Mouse (Mus musculus) liver, embryonic 14.5 days (tissue): ENCODE measurements at regions not wholly inside any gene's neighbourhood (a gene's known extent, or its start where the extent isn't known, plus 50 kb on each side); places are given as distances from the start of the nearest gene placed in this dataset.

Experiments used
- ATAC-seq: fragments of 200-750 bp; cut with Nextera tagmentation; 2 replicates; pipeline ENCODE4 v1.8.0; 2017; ENCODE audit warnings: moderate number of reproducible peaks, mild to moderate bottlenecking, moderate library complexity; ENCODE audit not compliant: insufficient read depth
- DNase-seq, 3 experiments: peaks; one replicate each; pipeline ENCODE4 v3.0.0-alpha.2; 2012 to 2013; ENCODE audit warnings: low read depth in 3 of 3, low spot score in 3 of 3
- H3K27ac ChIP-seq: fragments of 300-500 bp; sonication (generic); 2 replicates; pipeline ENCODE4 v1.5.1; 2014; ENCODE audit warnings: moderate library complexity, mild to moderate bottlenecking, control low read depth, inconsistent platforms
- H3K27me3 ChIP-seq: fragments of 300-500 bp; sonication (generic); 2 replicates; pipeline ENCODE4 v1.6.1; 2014; ENCODE audit warnings: mild to moderate bottlenecking, low read length, moderate library complexity; ENCODE audit not compliant: control insufficient read depth, insufficient read depth
- H3K36me3 ChIP-seq: fragments of 300-500 bp; sonication (generic); replicated peaks from 2 replicates; pipeline ENCODE4 v1.6.1; 2014; ENCODE audit warnings: low read depth; ENCODE audit not compliant: control insufficient read depth, insufficient read depth
- H3K4me1 ChIP-seq, 2 experiments: fragments of 200-500 bp in 1 of 2; fragments of 300-500 bp in 1 of 2; sonication (generic) in 1 of 2; replicated peaks; 2 replicates each; pipeline ENCODE4 v1.6.1; 2012 to 2014; ENCODE audit warnings: antibody characterized with exemption in 1 of 2, inconsistent platforms in 1 of 2, low read length in 1 of 2; ENCODE audit not compliant: control insufficient read depth in 2 of 2, insufficient read depth in 2 of 2
- H3K4me2 ChIP-seq: fragments of 300-500 bp; sonication (generic); 2 replicates; pipeline ENCODE4 v1.6.1; 2014; ENCODE audit warnings: low read depth, mild to moderate bottlenecking, control low read depth, moderate library complexity
- H3K4me3 ChIP-seq, 2 experiments: fragments of 200-500 bp in 1 of 2; fragments of 300-500 bp in 1 of 2; sonication (generic) in 1 of 2; 2 replicates each; pipeline ENCODE4 v1.5.1; 2012 to 2014; ENCODE audit warnings: low read depth in 2 of 2, low read length in 2 of 2, mild to moderate bottlenecking in 2 of 2, control low read depth in 1 of 2, inconsistent platforms in 1 of 2, moderate library complexity in 1 of 2; ENCODE audit not compliant: insufficient read depth in 1 of 2
- H3K9ac ChIP-seq: fragments of 300-500 bp; sonication (generic); replicated peaks from 2 replicates; pipeline ENCODE4 v1.6.1; 2014; ENCODE audit warnings: mild to moderate bottlenecking, control low read depth, moderate library complexity
- H3K9me3 ChIP-seq: fragments of 300-500 bp; sonication (generic); 2 replicates; pipeline ENCODE4 v1.6.1; 2016; ENCODE audit warnings: low read length, mixed read lengths; ENCODE audit not compliant: control insufficient read depth
- CTCF ChIP-seq: IDR thresholded peaks from 2 replicates; pipeline ENCODE4 v1.5.1; 2016; ENCODE audit warnings: antibody characterized with exemption, low read depth, control low read depth
- EP300 ChIP-seq: IDR thresholded peaks from 2 replicates; pipeline ENCODE4 v1.6.1; 2016; ENCODE audit warnings: antibody characterized with exemption, low read depth
- WGBS: fragments of 180-500 bp; shearing (Covaris S2); extraction: QIAGEN DNeasy Blood & Tissue Kit; methylation state at CpG from one replicate; pipeline ENCODE4 v1.1.7; 2014; ENCODE audit not compliant: insufficient replicate concordance; 5-methylcytosine and 5-hydroxymethylcytosine counted together

DNA sequence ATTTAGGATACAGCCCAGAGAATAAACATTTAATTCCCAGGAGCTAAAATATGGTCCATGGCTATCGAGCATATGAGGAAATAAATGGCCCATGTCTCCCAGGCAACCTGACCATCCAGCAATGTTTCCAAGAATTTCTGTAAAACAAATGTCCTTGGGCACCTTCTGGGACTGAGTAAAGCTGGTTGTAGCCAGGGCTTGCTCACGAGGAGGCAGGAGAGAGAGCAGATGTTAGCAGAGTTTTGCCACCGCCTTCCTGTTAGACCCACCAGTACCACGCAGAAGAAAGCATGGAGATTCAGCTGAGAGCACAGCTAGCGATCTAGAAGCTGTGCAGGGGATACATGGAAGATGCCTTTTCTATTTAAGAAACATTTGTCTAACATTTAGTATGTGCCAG, 70.8 kb upstream of the Srrm4 start:
- H3K36me3 ChIP-seq: no peaks in the 10 kb centered on the region
- no peak overlapping the region for H3K9ac ChIP-seq
- ATAC-seq (no peak), DNase-seq (no peak)
- no peaks in the 10 kb centered on the region for H3K27me3 ChIP-seq
- H3K4me1 ChIP-seq: no peaks in the 10 kb centered on the region
- TF ChIP-seq CTCF (no peak), EP300 (no peak)
- no peaks in the 10 kb centered on the region for H3K9me3 ChIP-seq
- no peak overlapping the region for H3K27ac ChIP-seq
- H3K4me2 ChIP-seq: no peak overlapping the region
- H3K4me3 ChIP-seq: no peak overlapping the region
- WGBS: 58% methylated on average over 5 of the region's 5 CpGs

GRCm38 (mm10) chr5:116661851-116662250, 70.2 kb upstream of the Srrm4 start:
- no peak overlapping the region for H3K4me3 ChIP-seq
- no peaks in the 10 kb centered on the region for H3K9me3 ChIP-seq
- H3K36me3 ChIP-seq: no peaks in the 10 kb centered on the region
- no peak overlapping the region for H3K9ac ChIP-seq
- no peaks in the 10 kb centered on the region for H3K27me3 ChIP-seq
- TF ChIP-seq CTCF (no peak), EP300 (no peak)
- no peak for DNase-seq
- no peak for ATAC-seq
- WGBS: 45% methylated on average over 2 of the region's 2 CpGs
- H3K27ac ChIP-seq: no peak overlapping the region
- no peaks in the 10 kb centered on the region for H3K4me1 ChIP-seq
- no peak overlapping the region for H3K4me2 ChIP-seq

DNA sequence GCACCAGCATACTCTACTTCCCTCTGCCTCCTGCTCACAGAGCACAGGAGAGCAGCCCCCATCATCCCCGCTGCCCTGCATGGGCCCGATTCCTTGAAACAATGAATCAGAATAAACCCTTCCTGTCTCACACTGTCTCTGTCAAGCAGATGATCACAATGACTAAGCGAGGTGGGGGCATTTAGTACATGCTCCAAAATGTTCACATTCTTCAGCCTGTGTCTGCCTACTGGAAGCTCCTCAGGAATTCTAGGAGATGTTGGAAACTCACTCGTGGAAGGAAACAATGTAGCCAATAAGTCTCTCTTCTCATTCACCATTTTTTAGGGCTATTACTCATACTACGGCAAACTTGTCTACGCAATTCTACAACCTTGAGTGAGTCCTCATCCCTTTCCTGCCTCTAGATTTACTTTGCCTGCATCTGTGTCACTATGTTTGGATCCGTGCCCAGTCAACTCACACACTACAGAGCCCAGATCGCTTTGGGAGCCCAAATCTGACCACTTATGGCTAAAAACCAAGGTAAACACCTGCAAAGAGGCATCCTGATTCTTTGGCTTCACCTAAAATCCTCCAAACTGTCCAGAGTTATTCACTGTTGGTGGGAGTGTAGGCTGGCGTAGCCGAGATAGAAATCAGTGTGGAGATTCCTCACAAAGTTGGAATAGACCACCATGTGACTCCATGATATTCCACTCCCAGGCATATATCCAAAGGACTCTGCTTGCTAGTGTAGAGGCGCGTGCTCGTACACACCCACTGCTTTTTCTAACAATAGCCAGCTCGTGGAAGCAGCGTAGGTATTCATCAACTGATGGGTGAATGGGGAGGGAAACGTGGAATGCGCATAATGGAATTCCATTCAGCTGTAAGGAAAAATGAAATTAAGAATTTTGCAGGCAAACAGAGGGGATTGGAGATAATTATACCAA, 63.1 kb upstream of the Srrm4 start:
- WGBS: 74% methylated on average over 17 of the region's 17 CpGs
- DNase-seq: no peak
- TF ChIP-seq CTCF: no peak
- no peak for TF ChIP-seq EP300

More for the DNA sequence above, 63.1 kb upstream of the Srrm4 start:
- Histone ChIP-seq H3K36me3 (no peaks in the 10 kb centered on the region), H3K4me3 (no peak overlapping the region), H3K9ac (no peak overlapping the region), H3K4me1 (no peaks in the 10 kb centered on the region), H3K9me3 (peaks cover 5% of the 10 kb centered on the region), H3K27me3 (no peaks in the 10 kb centered on the region), H3K4me2 (no peak overlapping the region), H3K27ac (no peak overlapping the region)
- no peak for ATAC-seq
